Mouse (Mus musculus): Measurements from ENCODE around the gene Ptcd1.
"Not testable (repeated sequence)": the region's sequence is repeated elsewhere in the genome, so short reads cannot be mapped to it uniquely, and the experiment has no call there.

The Ptcd1 gene

DNA sequence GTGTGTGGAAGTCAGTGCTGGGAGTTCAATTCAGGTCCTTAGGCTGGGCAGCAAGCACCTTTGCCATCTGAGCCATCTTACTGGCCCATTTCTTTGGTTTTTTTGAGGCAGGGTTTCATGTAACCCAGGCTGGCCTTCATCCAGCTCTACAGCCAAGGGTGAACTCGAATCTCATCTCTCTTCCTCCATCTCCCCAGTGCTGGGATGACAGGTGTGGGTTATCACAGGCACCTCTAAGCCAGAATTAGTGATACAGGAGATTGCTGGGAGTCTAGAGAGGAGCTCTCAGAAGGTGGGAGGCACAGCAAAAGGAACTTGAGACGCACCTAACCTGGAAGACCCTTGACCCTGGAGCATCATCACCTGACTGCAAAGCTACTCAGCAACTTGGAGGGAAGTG lies 53.5 kb downstream of the Ptcd1 start:
- DNase-seq: no peak

GRCm38 (mm10) chr5:145112566-145112965 lies 54.3 kb downstream of the Ptcd1 start:
- DNase-seq: no peak

GRCm38 (mm10) chr5:145110401-145110800 lies 56.5 kb downstream of the Ptcd1 start:
- no peak for DNase-seq

DNA sequence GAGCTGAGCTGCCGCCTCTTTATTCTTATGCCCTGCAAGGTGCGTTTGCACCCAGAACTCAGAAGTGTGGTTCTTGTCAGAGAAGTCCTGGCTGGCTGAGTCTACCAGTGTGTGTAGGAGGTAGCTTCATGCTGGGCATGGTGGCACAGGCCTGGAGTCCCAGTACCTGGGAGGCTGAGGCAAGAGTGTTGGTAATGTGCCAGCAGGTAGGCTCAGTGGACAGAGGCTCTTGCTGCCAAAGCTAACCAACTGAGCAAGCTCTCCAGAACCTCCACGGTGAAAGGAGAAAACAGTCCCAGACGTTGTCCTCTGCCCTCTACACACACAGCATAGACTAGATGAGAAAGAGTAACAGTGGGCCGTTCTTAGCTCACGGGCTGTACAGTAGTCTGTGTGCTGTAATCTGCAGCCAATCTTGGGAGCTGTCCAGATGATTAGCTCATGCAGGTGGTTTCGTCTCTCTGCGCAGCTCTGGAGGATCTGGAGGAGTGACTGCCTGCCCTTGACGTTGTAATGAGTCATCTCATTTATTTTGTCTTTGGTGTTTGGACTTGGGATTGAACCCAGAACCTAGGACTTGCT lies 61.1 kb downstream of the Ptcd1 start:
- no peak for DNase-seq

DNA sequence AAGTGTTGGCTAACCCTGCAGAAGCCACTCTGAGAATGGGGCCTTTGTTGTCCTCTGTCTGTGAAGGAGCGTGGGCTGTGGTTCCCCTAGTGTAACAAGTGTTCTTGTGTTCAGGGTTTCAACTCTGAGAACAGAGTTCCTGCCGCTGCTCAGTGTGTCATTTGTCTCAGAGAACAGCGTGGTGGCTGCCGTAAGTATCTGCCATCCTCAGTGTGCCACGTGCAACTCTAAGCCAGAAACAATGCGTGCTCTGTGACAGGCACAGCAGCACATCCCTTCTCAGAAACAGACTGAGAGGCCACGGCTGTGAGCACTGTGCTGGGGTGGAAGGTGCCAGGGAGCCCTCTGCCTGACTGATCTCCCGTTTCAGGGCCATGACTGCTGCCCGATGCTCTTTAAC lies 62.6 kb downstream of the Ptcd1 start:
- DNase-seq: no peak

GRCm38 (mm10) chr5:145102706-145103105 lies 64.2 kb downstream of the Ptcd1 start:
- no peak for DNase-seq

- not testable (repeated sequence) for DNase-seq
These were observed 65.5 kb downstream of the Ptcd1 start for GRCm38 (mm10) chr5:145101451-145101850.

DNA sequence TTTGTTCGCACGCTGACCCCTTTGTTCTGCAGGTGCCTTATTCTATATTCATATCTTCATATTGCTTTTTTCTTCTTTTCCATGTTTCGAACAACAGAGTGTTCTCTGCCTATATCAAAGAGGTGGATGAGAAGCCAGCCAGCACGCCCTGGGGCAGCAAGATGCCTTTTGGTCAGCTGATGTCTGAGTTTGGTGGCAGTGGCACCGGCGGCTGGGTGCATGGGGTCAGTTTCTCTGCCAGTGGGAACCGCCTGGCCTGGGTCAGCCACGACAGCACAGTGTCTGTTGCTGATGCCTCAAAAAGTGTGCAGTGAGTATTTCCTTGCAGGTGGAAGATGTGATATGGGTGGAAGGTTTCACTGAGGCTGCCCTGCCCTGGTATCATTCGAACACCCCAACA lies 65.9 kb downstream of the Ptcd1 start:
- no peak for DNase-seq

- DNase-seq: no peak
These were observed 68.5 kb downstream of the Ptcd1 start for GRCm38 (mm10) chr5:145098340-145098821.
